10 mouse cellular contexts compared by ENCODE assay signal in the genomic region with DNA sequence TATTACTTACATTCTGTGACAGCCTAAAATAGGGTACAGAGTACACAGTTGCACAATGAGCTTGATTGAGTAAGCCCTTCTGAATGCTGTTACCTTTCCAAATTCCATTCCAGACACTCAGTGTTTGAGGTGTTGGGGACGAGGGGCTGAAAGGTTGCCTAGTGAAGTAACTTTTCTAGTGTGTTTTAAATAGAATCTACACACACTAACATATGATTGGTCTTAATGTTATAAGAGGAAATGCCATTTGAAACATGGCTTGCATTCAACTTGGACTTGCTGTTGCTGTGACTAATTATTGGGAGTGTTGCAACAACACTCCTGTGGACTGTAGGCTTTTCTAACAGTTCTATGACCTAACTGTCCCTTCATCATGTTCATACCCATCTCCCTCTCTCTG.
A peak's percentile ranks its signal among the peaks of the same experiment; 100 is the strongest.
DNase-seq lines count a peak whose midpoint lies in the region; ATAC-seq and TF ChIP-seq lines count a peak whose summit lies in the region.
"Had no signal": no experiment of that assay in that cellular context is flagged by ENCODE, and none has a peak within 500 bp of the region (broad histone marks: within the 10 kb centered on the region; RNA-seq: fewer than 3 reads in every experiment).

No protein-coding gene starts in this region.

- 50% methylated on average over 1 of the region's 1 CpGs for WGBS in heart, embryonic 11.5 days (ENCODE audit: insufficient replicate concordance)
- 58% methylated on average over 1 of the region's 1 CpGs for WGBS in liver, embryonic 14.5 days (ENCODE audit: insufficient replicate concordance)
- 91% methylated on average over 1 of the region's 1 CpGs for WGBS in neural tube, embryonic 15.5 days

- peak overlapping the region; percentile 52 for H3K27ac ChIP-seq in gastrocnemius, adult 2 months
- H3K27ac ChIP-seq in heart, embryonic 11.5 days (ENCODE audit: low read depth, low read length) = peak overlapping the region; percentile 70
- peak overlapping the region; percentile 17; the same call in 1 of the 2 replicates for H3K27ac ChIP-seq in liver, embryonic 14.5 days
- no peak overlapping the region for H3K27ac ChIP-seq in neural tube, embryonic 15.5 days (replicated peaks)
- H3K27ac ChIP-seq: limb, embryonic 13.5 days had no signal

- no peak for TF ChIP-seq EP300 in liver, embryonic 14.5 days (IDR thresholded peaks at IDR 0.05; ENCODE audit: low read depth)

- no peak overlapping the region for H3K4me3 ChIP-seq in gastrocnemius, adult 2 months
- no peak overlapping the region for H3K4me3 ChIP-seq in heart, embryonic 11.5 days (ENCODE audit: low read depth, low read length)
- H3K4me3 ChIP-seq in liver, embryonic 14.5 days (ENCODE audit: insufficient read depth in 1 of 2, low read depth in 2 of 2, low read length in 2 of 2) = no peak overlapping the region
- H3K4me3 ChIP-seq in neural tube, embryonic 15.5 days (replicated peaks) = no peak overlapping the region
- H3K4me3 ChIP-seq: limb, embryonic 13.5 days; myocyte had no signal

- H3K9me3 ChIP-seq in heart, embryonic 11.5 days (replicated peaks; ENCODE audit: control insufficient read depth, low read length) = no peaks in the 10 kb centered on the region
- H3K9me3 ChIP-seq in liver, embryonic 14.5 days (ENCODE audit: control insufficient read depth, low read length) = no peaks in the 10 kb centered on the region
- H3K9me3 ChIP-seq in neural tube, embryonic 15.5 days (replicated peaks) = no peaks in the 10 kb centered on the region
- H3K9me3 ChIP-seq: limb, embryonic 13.5 days had no signal

- intact Hi-C loops in gastrocnemius, adult 2 months (cut with DNase I) = loop anchor here (5.0 kb wide), 1 partner anchor 104 kb away; a partner anchor contains a TSS

- no peak overlapping the region for H3K9ac ChIP-seq in heart, embryonic 11.5 days (ENCODE audit: low read depth, low read length)
- no peak overlapping the region for H3K9ac ChIP-seq in liver, embryonic 14.5 days (replicated peaks)
- no peak overlapping the region for H3K9ac ChIP-seq in neural tube, embryonic 15.5 days (replicated peaks)
- H3K9ac ChIP-seq: limb, embryonic 13.5 days had no signal

- no peaks in the 10 kb centered on the region for H3K27me3 ChIP-seq in heart, embryonic 11.5 days (ENCODE audit: control insufficient read depth, insufficient read depth, low read length)
- H3K27me3 ChIP-seq in liver, embryonic 14.5 days (ENCODE audit: control insufficient read depth, insufficient read depth, low read length) = no peaks in the 10 kb centered on the region
- no peaks in the 10 kb centered on the region for H3K27me3 ChIP-seq in neural tube, embryonic 15.5 days (replicated peaks)
- H3K27me3 ChIP-seq: limb, embryonic 13.5 days had no signal

- no peak for ATAC-seq in heart, embryonic 11.5 days (replicated peaks; ENCODE audit: insufficient number of reproducible peaks, low FRiP score, low TSS enrichment)
- no peak for ATAC-seq in liver, embryonic 14.5 days (ENCODE audit: insufficient read depth)
- peak; percentile 49 for ATAC-seq in megakaryocyte progenitor cell, adult 5-6 weeks (replicated peaks; ENCODE audit: poor library complexity)
- no peak for ATAC-seq in inflammation-experienced regulatory T-cells, adult 6 months
- no peak for ATAC-seq in CD4-positive, CD25-positive, alpha-beta regulatory T cell, adult 4 months
- no peak for ATAC-seq in neural tube, embryonic 15.5 days (ENCODE audit: low FRiP score)

- no peak overlapping the region for H3K4me2 ChIP-seq in heart, embryonic 11.5 days
- no peak overlapping the region for H3K4me2 ChIP-seq in liver, embryonic 14.5 days (ENCODE audit: low read depth)
- no peak overlapping the region for H3K4me2 ChIP-seq in neural tube, embryonic 15.5 days
- H3K4me2 ChIP-seq: limb, embryonic 13.5 days had no signal

- no peak for DNase-seq in gastrocnemius, adult 2 months
- no peak for DNase-seq in gastrocnemius, postnatal 10 days
- DNase-seq in liver, embryonic 14.5 days (ENCODE audit: low read depth in 3 of 3, low spot score in 3 of 3) = peak in 2 of 3 experiments; percentile 35 to 46

- H3K36me3 ChIP-seq in heart, embryonic 11.5 days (ENCODE audit: control insufficient read depth, insufficient read depth, low read length) = peaks cover 2% of the 10 kb centered on the region; the same call in 1 of the 2 replicates
- H3K36me3 ChIP-seq in liver, embryonic 14.5 days (replicated peaks; ENCODE audit: control insufficient read depth, insufficient read depth, low read depth) = peaks cover 20% of the 10 kb centered on the region
- no peaks in the 10 kb centered on the region for H3K36me3 ChIP-seq in neural tube, embryonic 15.5 days

- no peak for TF ChIP-seq CTCF in gastrocnemius, adult 2 months (IDR thresholded peaks at IDR 0.05)
- TF ChIP-seq CTCF in liver, embryonic 14.5 days (IDR thresholded peaks at IDR 0.05; ENCODE audit: low read depth) = no peak

- H3K4me1 ChIP-seq in heart, embryonic 11.5 days (ENCODE audit: control insufficient read depth, insufficient read depth, low read length) = peaks cover 51% of the 10 kb centered on the region
- H3K4me1 ChIP-seq in liver, embryonic 14.5 days (replicated peaks; ENCODE audit: control insufficient read depth in 2 of 2, insufficient read depth in 2 of 2, low read length in 1 of 2) = peaks cover 27 to 33% of the 10 kb centered on the region in 2 experiments
- peaks cover 10% of the 10 kb centered on the region for H3K4me1 ChIP-seq in neural tube, embryonic 15.5 days

Comparison
In these comparisons a context has a peak if more than half of its experiments do, and no peak if none do; other contexts are left out.
1. DNase-seq: peak in liver, embryonic 14.5 days (2 of 3); none in gastrocnemius, adult 2 months (single experiment) and gastrocnemius, postnatal 10 days (single experiment).